Mouse (Mus musculus) left cerebral cortex, adult 11 months (tissue): ENCODE data around the gene Dus3l.
A peak's percentile ranks its signal among the peaks of the same experiment; 100 is the strongest.

Experiments
- DNase-seq: peaks from one replicate; pipeline ENCODE4 v3.0.0; 2022; ENCODE audit warnings: low spot score

Dus3l gene

DNA sequence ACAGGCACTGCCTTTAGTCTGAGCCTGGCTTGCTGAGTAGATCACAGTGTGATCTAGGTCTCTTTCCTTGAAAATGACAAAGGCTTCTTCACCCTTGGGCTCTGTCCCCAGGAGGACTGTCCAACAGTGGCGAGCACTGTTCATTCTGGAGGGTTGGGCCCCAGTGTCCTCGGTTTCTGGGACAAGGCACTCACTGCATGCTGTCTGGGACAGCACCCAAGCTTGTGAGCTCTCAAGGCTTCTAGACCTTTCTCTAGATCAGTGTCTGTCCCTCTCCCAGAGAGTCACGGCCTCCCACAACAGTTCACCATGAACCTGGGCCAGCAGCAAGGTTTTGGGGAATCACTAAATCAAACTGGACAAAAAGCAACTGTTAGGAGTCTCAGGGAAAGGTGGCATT is 28.0 kb downstream of the Dus3l start:
- no peak for DNase-seq

DNA sequence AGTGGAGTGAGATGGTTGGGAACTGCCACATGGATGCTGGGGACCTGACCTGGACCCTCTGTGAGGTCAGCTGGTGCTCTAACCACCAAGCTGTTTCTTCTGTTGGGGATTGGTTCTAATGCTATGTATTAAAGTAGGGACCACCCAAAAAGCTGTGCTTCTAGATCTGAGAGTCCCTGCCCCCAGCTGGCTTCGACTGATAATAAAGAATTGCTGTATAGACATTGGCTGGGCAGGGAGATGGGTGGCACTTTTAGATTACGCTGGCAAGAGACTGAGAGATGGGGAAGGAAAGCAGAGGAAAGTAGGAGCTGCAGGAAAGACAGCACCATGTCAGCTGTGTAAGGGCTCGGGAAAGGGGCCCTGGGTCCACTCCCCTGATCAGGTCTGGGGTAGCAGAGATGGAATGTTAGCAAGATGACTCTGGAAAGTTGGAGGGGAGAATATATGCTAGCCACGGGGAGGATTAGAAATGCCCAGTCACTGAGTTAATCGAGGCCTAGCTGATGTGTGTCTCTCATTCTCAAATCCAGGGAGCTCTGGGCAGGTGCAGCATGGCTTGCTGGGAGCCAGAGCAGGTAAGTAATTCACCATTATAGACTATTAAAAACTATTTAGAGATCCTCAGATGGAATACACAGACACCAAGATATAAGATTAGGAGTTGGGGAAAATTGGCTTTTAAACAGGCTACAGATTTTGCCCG is 29.2 kb downstream of the Dus3l start:
- no peak for DNase-seq

DNA sequence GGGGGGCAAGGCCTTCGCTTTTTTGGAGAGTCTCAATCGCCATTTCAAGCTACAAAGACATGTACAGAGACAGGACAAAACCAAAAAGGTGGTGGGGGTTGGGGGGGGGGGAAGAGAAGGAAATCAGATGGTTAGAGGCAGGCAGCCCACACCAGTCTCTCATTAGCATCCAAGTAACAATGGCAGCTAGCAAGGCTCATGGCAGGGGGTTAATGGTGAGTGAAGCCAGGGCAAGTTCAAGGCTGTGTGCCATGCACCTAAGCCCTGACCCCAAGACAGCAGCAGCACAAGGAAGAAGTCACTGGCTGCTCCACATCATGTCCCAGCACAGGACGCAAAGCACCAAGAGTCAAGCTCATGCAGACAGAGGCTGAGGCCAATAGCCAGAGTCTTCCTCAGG is 34.7 kb downstream of the Dus3l start:
- DNase-seq, result no peak

DNA sequence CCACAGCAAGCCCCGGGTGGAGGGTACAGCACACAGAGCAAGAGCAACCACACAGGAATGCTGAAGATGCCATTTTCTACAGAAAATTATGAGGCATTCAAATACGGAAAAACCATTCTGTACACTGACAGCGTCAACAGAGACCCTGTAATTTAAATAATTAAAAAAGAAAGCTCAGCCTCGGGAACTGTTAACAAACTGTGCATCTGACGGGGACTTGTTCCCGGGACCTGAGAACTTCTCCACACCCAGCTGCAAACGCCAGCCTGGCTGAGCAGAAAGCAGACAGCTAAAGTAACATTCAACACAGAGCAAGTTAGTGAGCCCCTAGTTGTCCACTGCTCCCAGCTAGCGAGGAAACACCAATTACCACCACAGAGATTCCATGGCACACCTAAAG is 37.5 kb downstream of the Dus3l start:
- DNase-seq, result no peak

DNA sequence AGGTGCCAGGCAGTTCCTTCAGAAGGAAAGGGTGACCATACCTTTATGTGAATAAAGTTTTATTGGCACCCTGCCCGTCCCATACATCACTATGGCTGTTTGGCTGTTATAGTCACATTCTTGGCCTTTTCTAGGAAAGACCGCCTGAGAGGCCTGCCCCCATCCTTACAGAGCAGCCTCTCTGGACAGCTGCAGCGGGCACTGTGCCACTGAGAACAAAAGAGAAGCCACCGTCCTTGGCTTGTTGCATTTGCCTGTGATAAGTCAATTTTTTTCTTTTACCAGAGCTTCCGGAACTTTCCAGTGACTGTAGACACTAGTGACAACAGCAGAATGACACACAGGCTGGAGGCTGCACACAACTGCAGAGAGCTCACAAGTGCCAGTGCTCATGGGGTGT is 40.4 kb downstream of the Dus3l start:
- DNase-seq, result no peak

DNA sequence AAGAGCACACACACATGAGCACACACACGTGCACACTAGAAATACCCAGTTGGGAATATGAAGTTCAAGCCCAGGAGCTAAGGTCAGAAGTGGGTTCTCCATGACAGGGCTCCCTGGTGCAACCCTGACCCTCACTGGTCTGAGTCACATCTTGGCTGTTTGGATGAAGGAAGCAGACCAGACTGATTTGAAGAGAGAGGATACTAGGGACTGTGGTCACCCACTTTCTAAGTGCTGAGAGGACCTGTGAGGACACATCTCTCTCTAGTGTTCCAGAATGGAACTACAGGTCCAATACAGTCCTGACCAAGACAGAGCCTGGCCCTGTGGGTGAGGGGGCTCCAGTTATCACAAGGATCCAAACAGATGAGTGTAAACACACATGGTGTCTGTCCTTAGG is 41.2 kb downstream of the Dus3l start:
- DNase-seq, result no peak

DNA sequence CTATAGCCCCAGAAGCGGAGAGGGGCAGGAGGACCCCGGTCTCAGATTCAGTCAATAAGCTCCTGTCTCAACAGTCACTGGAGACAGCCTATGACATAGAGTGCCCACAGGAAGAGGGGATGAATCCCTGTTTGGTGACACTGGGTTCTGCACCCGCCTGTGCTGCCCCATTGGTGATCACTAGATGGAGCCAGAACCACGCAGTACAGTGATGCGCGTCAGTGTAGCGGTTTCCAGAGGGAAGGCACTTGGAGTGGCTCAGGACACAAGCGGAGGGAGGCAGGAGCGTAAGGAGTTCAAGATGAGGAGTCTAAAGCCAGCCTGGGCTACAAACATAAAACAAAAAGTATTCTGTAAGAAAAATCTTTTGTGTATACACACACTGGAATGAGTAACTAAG is 44.0 kb downstream of the Dus3l start:
- DNase-seq, result peak; percentile 57

DNA sequence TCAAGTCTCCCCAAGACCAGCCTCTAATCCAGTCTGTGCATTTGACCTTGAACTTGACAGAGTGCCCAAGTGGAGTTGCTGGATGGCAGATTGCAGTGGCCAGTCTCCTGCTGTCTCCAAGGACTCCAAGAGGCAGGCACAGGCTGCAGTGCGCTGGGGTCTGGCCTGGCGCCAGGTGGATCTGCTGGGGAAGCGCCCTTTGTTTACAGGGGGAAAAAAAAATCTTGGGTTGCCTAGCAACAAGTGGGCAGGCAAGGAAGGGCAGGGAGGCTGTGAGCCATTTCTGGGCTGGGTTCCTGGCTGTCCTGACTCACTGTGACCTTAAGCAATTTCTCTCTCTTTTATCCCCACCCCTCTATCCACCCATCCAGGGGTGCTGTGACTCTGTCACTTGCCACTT is 45.7 kb downstream of the Dus3l start:
- DNase-seq, result peak; percentile 62

DNA sequence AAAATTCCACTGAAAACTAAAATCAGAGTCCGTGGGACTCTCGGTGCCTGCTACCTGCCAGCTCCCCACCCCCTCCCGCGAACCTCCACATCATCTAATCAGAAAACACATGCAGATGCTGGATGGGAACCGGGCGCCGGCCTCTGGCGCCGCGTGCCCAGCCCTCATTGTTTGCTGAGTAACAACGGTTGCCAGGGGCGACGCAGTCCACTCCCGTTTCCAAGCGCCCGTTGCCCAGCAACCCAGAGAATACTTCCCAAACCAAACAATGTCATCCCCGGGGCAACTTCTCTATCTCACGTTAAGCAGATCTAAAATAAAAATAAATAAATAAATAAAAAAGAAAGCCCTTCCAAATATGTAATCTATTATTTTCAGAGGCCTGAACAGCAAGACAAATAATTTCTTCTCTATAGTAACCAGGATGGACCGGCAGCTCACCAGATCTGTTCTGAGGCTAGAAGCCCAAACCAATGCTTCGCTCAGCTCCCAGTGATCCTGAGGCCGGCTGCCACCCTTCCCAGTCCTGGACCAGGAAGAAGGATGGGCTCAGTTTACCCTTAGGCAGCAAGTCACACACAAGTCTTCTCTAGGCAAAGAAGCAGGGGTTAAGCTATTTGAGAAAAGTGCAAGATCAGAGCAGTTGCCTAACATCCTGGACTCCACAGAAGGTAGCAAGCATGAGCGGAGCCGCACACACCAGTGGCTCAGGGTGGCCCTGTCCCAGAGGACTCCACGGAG is 49.9 kb downstream of the Dus3l start:
- DNase-seq, result peak; percentile 65

DNA sequence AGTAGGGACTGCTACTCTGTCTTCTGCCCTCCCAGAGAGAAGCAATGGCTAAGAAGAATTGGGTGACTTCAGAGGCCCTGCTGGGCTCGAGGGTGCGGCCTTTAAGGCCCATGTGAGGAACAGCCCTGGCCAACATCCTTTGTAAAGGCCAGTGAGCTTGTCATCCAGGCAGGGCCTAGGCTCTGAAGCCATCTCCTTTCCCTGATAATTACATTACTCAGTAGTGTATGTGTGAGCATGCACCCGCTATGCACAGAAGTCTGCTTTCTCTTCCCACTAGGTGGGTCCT is 50.4 kb downstream of the Dus3l start:
- no peak for DNase-seq

DNA sequence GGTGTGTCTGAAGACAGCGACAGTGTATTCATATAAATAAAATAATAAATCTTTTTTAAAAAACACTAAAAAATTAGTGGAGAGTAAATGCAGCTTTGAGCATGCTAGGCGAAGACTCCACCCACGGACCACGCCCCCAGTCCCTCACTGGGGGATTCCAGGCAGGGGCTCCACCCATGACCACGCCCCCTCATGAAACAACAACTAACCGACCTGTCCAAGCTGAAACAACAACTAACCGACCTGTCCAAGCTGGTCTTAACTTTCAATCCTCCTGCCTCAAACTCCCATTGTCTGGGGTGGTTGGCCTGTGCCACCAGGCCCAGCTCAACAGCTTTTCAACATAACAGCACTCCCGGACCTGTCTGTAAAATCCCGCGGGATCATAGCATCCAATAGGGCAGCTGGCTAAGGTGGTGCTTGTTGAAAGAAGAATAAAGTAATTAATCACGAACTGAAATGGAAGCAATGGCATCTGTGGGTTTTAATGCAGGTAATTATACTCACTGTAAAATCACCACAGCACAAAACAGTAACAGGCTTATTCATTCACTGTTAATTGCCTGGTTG is 53.6 kb downstream of the Dus3l start:
- DNase-seq, result no peak

DNA sequence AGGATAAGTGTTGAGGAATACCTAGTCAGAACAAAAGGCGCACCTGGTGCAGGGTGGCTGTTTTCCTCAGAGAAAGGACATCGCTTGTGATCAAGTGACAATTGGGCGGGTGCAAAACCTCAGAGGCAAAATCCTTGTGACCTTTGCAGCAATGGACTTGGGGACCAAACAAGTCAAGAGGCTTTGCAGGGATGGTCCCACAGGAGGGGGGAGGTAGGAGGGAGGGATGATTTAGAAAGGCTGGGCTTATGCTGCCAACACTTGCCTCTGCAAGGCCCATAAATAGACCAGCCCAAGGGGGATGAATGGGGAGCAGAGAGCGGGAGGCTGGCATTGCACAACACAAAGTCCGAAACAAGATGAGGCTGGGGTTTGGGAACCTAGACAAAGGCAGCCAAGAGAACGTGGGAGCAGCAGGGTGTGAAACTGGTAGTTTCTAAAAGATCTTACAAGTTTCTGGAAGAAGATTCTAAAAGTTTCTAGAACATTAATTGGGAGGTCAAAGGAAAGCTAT is 54.5 kb downstream of the Dus3l start:
- DNase-seq, result no peak
